Mouse (Mus musculus): ENCODE data around the gene 2310061N02Rik. TPM values are rescaled to one million over a fixed set of nuclear protein-coding genes. Genes with fewer than 3 reads are reported as not detected.

Gene 2310061N02Rik
- polyA plus RNA-seq, 1 experiment from 2014 or later: not detected

DNA sequence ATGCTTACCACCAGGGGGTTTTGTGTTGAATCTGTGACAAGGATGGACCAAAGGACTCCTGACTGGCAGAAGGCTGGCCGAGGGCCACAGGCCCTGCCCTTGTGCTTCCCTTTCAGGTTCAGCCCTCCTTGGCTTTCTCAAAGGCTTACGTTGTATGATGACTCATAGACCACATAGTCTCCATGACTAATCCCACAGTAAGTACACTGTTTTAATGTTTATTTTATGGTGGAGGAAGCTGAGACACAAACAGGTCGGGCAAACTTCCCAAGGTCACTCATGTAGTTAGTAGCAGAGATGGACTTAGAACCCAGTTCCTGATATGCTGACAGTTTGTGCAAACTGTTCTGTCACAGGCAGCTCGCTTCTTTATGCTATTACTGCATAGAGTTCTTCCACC, 3.0 kb upstream of the 2310061N02Rik start:
- no peaks in the 10 kb centered on the region for H3K27me3 ChIP-seq (ENCODE audit: control insufficient read depth, insufficient read depth, low read length)
- ATAC-seq (replicated peaks; ENCODE audit: low FRiP score): no peak
- no peak overlapping the region for H3K27ac ChIP-seq (ENCODE audit: low read depth, low read length)
- H3K9ac ChIP-seq (ENCODE audit: low read length): no peak overlapping the region
- no peak for DNase-seq (ENCODE audit: low spot score)
- 82% methylated on average over 4 of the region's 4 CpGs for WGBS
- no peaks in the 10 kb centered on the region for H3K4me1 ChIP-seq (replicated peaks; ENCODE audit: control insufficient read depth, insufficient read depth, low read length)
- no peak overlapping the region for H3K4me3 ChIP-seq (ENCODE audit: low read depth, low read length)
- no peak overlapping the region for H3K4me2 ChIP-seq (ENCODE audit: low read depth, low read length, severe bottlenecking)
- no peaks in the 10 kb centered on the region for H3K36me3 ChIP-seq (ENCODE audit: control insufficient read depth, insufficient read depth, low read length)
- no peaks in the 10 kb centered on the region for H3K9me3 ChIP-seq (ENCODE audit: control insufficient read depth, low read length)

DNA sequence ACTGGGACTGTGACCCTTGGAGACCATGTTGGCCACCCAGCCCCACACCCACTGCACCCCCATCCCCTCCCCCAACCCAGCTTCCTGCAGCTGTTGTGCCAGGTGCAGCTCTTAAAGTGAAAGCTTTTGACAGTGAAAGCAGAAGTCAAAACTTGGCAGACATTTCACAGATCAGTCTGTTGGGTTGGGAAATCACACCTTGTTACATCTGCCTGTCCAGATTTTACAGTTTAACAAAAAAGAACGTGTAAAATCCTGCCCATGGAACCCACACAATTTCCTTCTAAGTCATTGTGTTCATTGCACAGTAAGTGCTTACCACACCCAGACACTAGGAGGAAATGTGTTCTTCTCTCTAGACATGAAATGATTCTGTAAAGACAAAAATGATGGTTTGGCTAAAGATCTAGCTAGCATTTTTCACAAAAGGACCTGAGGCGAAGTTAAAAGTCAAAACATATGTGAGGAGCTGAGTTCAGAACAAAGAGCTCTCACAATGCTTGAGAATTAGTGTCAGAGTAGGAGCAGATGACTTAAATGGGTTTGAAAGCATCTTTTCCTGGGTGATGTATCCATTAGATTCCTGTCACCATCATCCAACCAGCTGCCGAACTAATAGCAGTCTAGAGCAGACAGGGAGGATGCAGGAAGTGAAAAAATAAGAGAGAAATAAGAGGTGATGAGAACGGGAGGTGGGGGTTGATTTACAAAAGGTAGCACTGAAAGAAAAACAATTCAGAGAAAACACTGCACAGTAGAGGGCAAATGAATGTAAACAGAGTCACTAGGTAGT, 6.5 kb downstream of the 2310061N02Rik start:
- H3K27me3 ChIP-seq (ENCODE audit: control insufficient read depth, insufficient read depth, low read length): no peaks in the 10 kb centered on the region
- ATAC-seq (replicated peaks; ENCODE audit: low FRiP score): no peak
- H3K4me1 ChIP-seq (replicated peaks; ENCODE audit: control insufficient read depth, insufficient read depth, low read length): no peaks in the 10 kb centered on the region
- H3K9me3 ChIP-seq (ENCODE audit: control insufficient read depth, low read length): no peaks in the 10 kb centered on the region
- H3K4me2 ChIP-seq (ENCODE audit: low read depth, low read length, severe bottlenecking): no peak overlapping the region
- DNase-seq (ENCODE audit: low spot score): no peak
- WGBS: 56% methylated on average over 4 of the region's 4 CpGs
- no peak overlapping the region for H3K27ac ChIP-seq (ENCODE audit: low read depth, low read length)
- no peak overlapping the region for H3K4me3 ChIP-seq (ENCODE audit: low read depth, low read length)
- H3K9ac ChIP-seq (ENCODE audit: low read length): no peak overlapping the region
- H3K36me3 ChIP-seq (ENCODE audit: control insufficient read depth, insufficient read depth, low read length): no peaks in the 10 kb centered on the region

DNA sequence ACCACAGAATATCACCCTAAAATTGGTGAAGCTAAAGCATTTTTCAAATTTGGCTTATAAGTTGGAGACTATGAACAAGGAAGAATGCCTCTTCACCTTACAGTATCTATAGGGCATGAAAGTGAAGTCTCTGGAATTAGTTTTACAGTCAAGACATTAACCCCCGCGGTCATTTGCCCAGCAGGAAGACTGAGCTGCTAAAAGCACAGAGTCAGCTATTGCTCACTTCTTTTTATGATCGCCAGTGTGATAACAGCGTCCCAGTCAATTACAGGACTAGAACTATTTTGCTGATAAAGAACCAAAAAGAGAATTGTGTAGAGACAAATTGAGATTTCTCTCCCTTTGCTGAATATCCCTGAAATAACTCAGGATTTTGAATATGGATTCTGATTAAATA, 11.5 kb downstream of the 2310061N02Rik start:
- H3K4me2 ChIP-seq (ENCODE audit: low read depth, low read length, severe bottlenecking): no peak overlapping the region
- H3K9me3 ChIP-seq (ENCODE audit: control insufficient read depth, low read length): no peaks in the 10 kb centered on the region
- no peaks in the 10 kb centered on the region for H3K27me3 ChIP-seq (ENCODE audit: control insufficient read depth, insufficient read depth, low read length)
- H3K4me1 ChIP-seq (replicated peaks; ENCODE audit: control insufficient read depth, insufficient read depth, low read length): no peaks in the 10 kb centered on the region
- DNase-seq (ENCODE audit: low spot score): no peak
- H3K36me3 ChIP-seq (ENCODE audit: control insufficient read depth, insufficient read depth, low read length): no peaks in the 10 kb centered on the region
- no peak overlapping the region for H3K4me3 ChIP-seq (ENCODE audit: low read depth, low read length)
- 86% methylated on average over 4 of the region's 4 CpGs for WGBS
- no peak overlapping the region for H3K27ac ChIP-seq (ENCODE audit: low read depth, low read length)
- no peak for ATAC-seq (replicated peaks; ENCODE audit: low FRiP score)
- no peak overlapping the region for H3K9ac ChIP-seq (ENCODE audit: low read length)

DNA sequence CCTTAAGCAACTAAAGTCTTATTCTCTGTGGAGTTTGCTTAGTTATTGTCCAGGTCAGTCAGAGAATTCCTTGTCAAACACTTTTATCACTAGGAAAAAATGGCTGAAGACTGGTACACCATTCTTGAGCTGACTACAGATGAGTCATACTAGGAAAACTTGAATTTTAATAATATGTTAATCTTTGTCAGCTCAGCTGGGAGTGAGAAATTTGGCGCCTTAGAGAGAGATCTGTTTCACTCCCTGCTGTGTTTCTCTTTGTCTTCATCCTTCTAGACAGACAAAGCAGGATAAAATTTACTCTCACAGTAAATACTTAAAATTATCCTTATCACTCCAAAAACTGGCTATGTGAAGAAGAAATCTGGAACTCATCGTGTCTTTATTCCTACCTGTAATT, 26.5 kb downstream of the 2310061N02Rik start:
- no peak overlapping the region for H3K4me3 ChIP-seq (ENCODE audit: low read depth, low read length)
- DNase-seq (ENCODE audit: low spot score): no peak
- H3K36me3 ChIP-seq (ENCODE audit: control insufficient read depth, insufficient read depth, low read length): no peaks in the 10 kb centered on the region
- H3K27me3 ChIP-seq (ENCODE audit: control insufficient read depth, insufficient read depth, low read length): no peaks in the 10 kb centered on the region
- H3K4me1 ChIP-seq (replicated peaks; ENCODE audit: control insufficient read depth, insufficient read depth, low read length): no peaks in the 10 kb centered on the region
- no peak overlapping the region for H3K9ac ChIP-seq (ENCODE audit: low read length)
- no peaks in the 10 kb centered on the region for H3K9me3 ChIP-seq (ENCODE audit: control insufficient read depth, low read length)
- H3K4me2 ChIP-seq (ENCODE audit: low read depth, low read length, severe bottlenecking): no peak overlapping the region
- WGBS: 35% methylated on average over 2 of the region's 2 CpGs
- H3K27ac ChIP-seq (ENCODE audit: low read depth, low read length): no peak overlapping the region
- ATAC-seq (replicated peaks; ENCODE audit: low FRiP score): 0 out of 2 replicates have a peak, but pooled peaks have one; percentile 51

DNA sequence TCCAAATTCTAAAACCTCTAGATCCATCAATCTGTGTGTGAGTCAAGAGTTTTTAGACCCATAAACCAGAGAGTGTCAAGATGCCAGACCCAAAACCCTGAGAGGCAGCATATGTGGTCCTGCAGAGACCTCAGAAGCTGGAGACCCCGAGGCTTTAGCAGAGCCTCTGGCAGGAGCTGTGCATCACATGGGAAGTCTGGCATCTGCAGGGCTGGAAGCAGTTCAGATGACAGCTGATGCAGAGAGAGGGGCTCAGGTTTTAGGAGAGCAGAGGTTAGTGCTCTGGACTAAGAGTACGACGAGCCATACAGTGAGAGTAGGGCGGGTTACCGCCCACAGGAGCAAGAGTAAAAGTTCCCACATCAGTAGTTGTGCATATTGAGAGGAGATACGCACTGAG, 28.7 kb downstream of the 2310061N02Rik start:
- no peak overlapping the region for H3K4me3 ChIP-seq (ENCODE audit: low read depth, low read length)

DNA sequence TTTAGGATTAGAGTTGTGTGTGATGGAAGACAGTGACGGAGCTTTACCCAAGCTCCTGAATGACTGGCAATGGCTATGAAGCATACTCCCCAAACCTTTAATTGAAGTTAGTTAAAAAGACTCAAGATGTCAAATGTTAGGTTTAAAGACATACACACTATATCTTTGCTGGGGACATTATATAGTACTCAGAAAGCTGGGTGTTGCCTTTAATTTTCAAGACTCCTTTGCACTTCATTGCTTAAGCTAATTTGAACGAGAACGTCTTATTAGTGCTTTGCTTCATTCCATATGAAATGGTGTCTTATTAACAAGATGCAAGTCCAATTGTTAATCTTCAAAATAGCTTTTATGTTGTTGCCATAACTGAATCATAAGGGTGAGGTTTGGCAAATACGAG, 36.2 kb downstream of the 2310061N02Rik start, which contains the start of gene Krtap27-1:
Gene Krtap27-1 (minus strand): TSS at position 101 of the 400 bp plus-strand sequence.
- ATAC-seq (replicated peaks; ENCODE audit: low FRiP score) (no peak), DNase-seq (ENCODE audit: low spot score) (no peak)
- no peaks in the 10 kb centered on the region for H3K27me3 ChIP-seq (ENCODE audit: control insufficient read depth, insufficient read depth, low read length)
- 89% methylated on average over 4 of the region's 4 CpGs for WGBS
- H3K9me3 ChIP-seq (ENCODE audit: control insufficient read depth, low read length): no peaks in the 10 kb centered on the region
- no peaks in the 10 kb centered on the region for H3K4me1 ChIP-seq (replicated peaks; ENCODE audit: control insufficient read depth, insufficient read depth, low read length)
- no peak within 1 kb of the TSS for H3K4me3 ChIP-seq (ENCODE audit: low read depth, low read length)
- no peaks in the 10 kb centered on the region for H3K36me3 ChIP-seq (ENCODE audit: control insufficient read depth, insufficient read depth, low read length)
- H3K4me2 ChIP-seq (ENCODE audit: low read depth, low read length, severe bottlenecking): no peak within 1 kb of the TSS
- no peak within 1 kb of the TSS for H3K9ac ChIP-seq (ENCODE audit: low read length)
- H3K27ac ChIP-seq (ENCODE audit: low read depth, low read length): no peak within 1 kb of the TSS

More for the DNA sequence above, 28.7 kb downstream of the 2310061N02Rik start:
- no peaks in the 10 kb centered on the region for H3K36me3 ChIP-seq (ENCODE audit: control insufficient read depth, insufficient read depth, low read length)
- no peaks in the 10 kb centered on the region for H3K27me3 ChIP-seq (ENCODE audit: control insufficient read depth, insufficient read depth, low read length)
- H3K9me3 ChIP-seq (ENCODE audit: control insufficient read depth, low read length): no peaks in the 10 kb centered on the region
- no peak overlapping the region for H3K9ac ChIP-seq (ENCODE audit: low read length)
- no peak overlapping the region for H3K27ac ChIP-seq (ENCODE audit: low read depth, low read length)
- DNase-seq (ENCODE audit: low spot score) (no peak), ATAC-seq (replicated peaks; ENCODE audit: low FRiP score) (no peak)
- WGBS: 90% methylated on average over 6 of the region's 6 CpGs
- H3K4me1 ChIP-seq (replicated peaks; ENCODE audit: control insufficient read depth, insufficient read depth, low read length): no peaks in the 10 kb centered on the region
- H3K4me2 ChIP-seq (ENCODE audit: low read depth, low read length, severe bottlenecking): no peak overlapping the region

DNA sequence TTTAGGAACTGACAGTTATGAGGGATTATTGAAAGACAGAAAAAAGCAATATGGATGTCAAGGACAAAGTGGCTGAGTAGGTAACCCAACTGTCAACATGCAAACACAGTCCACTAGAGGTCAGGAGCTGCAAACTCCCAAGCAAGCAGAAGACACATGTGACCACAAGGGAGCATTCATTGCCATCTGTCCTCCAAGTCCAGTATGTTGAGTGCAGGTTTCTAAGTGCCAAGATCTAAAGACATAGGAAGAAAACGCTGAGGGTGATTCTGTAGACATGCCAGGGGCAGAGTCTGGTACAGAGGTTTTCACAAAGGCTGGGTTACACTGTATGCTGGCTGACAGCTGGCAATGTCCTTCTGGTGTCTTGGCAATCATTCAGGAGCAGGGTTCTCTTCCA, 50.3 kb downstream of the 2310061N02Rik start:
- no peaks in the 10 kb centered on the region for H3K36me3 ChIP-seq (ENCODE audit: control insufficient read depth, insufficient read depth, low read length)
- 65% methylated on average over 1 of the region's 1 CpGs for WGBS
- no peak for DNase-seq (ENCODE audit: low spot score)

More for the DNA sequence above, 50.3 kb downstream of the 2310061N02Rik start:
- no peak overlapping the region for H3K27ac ChIP-seq (ENCODE audit: low read depth, low read length)
- no peaks in the 10 kb centered on the region for H3K9me3 ChIP-seq (ENCODE audit: control insufficient read depth, low read length)
- no peak for ATAC-seq (replicated peaks; ENCODE audit: low FRiP score)
- H3K4me2 ChIP-seq (ENCODE audit: low read depth, low read length, severe bottlenecking): no peak overlapping the region
- H3K4me3 ChIP-seq (ENCODE audit: low read depth, low read length): no peak overlapping the region
- H3K9ac ChIP-seq (ENCODE audit: low read length): no peak overlapping the region
- no peaks in the 10 kb centered on the region for H3K4me1 ChIP-seq (replicated peaks; ENCODE audit: control insufficient read depth, insufficient read depth, low read length)
- no peaks in the 10 kb centered on the region for H3K27me3 ChIP-seq (ENCODE audit: control insufficient read depth, insufficient read depth, low read length)

Measured in forebrain, embryonic 11.5 days (tissue).